Mouse (Mus musculus) ovary, postnatal 14 days (tissue): ENCODE measurements around the gene Mybl2.

ENCODE experiments used
- DNase-seq: peaks from one replicate; pipeline ENCODE4 v3.0.0; 2022; ENCODE audit warnings: low spot score

The Mybl2 gene

GRCm38 (mm10) chr2:163111413-163112201 lies 57.1 kb downstream of the Mybl2 start:
- no peak for DNase-seq

GRCm38 (mm10) chr2:163120626-163121352 lies 66.3 kb downstream of the Mybl2 start:
- DNase-seq, result no peak

DNA sequence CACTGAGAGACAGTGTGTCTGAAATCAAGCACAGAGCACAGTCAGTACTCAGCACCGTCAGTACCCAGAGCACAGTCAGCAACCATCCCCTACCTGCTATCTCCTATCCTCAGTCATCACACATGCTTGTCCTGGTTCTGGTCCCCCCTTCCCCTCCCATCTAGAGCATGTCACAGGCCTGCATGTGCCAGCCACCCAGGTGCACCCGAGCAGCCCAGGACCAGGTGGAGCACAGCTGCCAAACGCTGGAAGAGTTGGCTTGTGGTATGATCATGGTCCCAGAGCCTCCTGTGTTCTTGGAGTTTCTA lies 66.8 kb downstream of the Mybl2 start:
- no peak for DNase-seq

- DNase-seq, result no peak
These were observed 67.8 kb downstream of the Mybl2 start for GRCm38 (mm10) chr2:163122319-163122718.

GRCm38 (mm10) chr2:163123496-163123895 lies 69.0 kb downstream of the Mybl2 start:
- DNase-seq, result no peak

- DNase-seq, result no peak
These were observed 76.3 kb downstream of the Mybl2 start for GRCm38 (mm10) chr2:163130837-163131236.

GRCm38 (mm10) chr2:163132314-163132713 lies 77.8 kb downstream of the Mybl2 start:
- no peak for DNase-seq
